Mouse (Mus musculus) T-helper 2 cell (primary cell): ENCODE measurements around the gene Limch1.

Experiments
- in situ Hi-C: fragments of 300-600 bp; cut with MboI, MseI; formaldehyde crosslinking; loops from one replicate; pipeline ENCODE4 v1.15.1; 2025; ENCODE audit warnings: high pct_unique_total_duplicates

The Limch1 gene

DNA sequence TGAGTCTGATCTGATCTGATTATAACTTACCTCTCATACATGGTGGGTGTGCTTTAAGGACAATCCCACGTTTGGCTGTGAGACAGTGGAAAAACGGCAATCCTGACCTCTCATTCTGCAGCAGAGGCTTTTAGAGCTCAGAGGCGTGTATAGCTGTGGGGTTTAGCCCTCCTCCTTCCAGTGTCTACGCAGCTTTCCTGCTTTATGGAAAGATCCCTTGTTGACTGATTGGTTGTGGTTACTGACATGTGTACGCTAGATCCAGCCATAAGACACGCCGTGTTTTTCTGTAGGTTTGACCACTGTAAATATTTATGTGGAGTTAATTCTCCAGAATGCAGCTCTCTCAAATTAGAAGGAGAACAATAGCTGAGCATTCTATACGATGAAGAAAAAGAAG lies 81.2 kb downstream of the Limch1 start:
- in situ Hi-C loops = no loop called here

DNA sequence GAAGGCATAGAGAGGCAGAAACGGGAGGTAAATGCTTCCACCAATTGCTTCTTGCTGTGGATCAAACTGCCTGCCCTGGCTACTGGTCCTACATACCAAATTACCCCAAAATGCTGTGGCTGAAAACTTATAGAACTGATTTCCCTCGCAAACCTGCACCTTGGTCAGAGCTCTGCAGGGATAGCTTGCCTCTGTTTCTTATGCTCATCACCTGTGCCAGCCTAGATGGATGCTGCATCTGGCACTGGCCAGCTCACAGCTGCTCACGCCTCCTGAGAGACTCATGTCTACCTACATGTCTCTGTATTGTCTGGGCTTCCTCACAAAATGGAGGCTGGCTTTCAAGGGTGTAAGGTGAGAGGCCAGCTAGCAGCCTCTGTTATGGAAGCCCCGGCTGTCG lies 83.9 kb downstream of the Limch1 start:
- in situ Hi-C loops = no loop called here

- in situ Hi-C loops = no loop called here
Measured at GRCm38 (mm10) chr5:66830206-66830605, 84.6 kb downstream of the Limch1 start.

GRCm38 (mm10) chr5:66834756-66835155 lies 89.1 kb downstream of the Limch1 start:
- in situ Hi-C loops = no loop called here

GRCm38 (mm10) chr5:66836892-66837291 lies 91.3 kb downstream of the Limch1 start:
- in situ Hi-C loops = no loop called here

DNA sequence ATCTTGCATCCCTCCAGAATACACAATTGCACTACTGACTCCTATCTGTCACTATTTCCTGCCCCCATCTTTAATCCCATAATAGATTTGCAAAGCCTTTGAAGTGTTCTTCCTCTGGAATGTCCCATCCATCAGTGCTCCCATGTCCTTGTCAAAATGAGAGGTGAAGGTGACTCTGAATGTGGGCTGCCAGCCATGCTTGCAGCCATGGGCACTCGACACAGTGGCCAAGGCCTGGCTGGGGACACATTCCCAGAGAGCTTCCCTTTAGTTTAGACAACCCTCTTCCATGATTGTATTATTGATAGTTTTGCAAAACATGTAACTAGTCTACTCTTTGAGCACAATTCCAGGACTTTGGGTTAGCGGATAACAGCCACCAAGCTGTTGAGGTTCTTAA lies 96.3 kb downstream of the Limch1 start:
- in situ Hi-C loops = no loop called here

DNA sequence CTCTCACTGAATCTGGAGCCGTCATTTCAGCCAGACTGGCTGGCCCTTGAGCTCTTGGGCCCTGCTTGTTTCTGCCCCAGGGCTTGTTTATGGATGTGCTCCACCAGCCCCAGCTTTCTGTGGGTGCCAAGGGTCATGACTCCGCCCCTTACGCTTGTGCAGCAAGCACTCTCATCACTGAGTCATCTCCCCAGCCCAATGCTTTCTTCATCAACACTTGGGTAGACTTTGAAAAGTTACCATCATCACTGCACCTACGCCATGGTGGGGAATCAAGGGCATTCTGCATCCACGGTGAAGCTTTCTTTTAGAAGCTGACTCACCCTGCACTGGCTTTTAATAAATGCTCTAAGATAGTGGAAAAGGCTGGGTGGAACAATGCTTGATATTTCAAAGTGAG lies 97.1 kb downstream of the Limch1 start:
- in situ Hi-C loops = no loop called here

DNA sequence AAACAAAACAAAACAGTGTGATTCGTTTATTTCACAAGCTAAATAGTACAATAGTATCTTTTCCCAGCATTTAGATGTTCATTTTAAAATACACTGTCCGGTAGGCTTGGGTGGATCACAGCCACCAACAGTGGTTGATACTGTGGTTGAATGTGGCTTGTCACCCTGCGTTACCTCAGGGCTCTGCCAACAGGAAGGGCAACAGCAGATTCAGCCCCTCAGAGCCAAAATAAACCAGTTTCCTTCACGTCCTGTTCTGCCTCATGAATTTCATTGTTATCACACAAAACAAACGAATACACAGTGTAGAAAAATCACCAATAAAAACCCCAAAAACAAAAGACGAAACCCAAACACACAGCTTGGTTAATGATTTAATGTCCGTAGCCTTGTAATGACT lies 102.5 kb downstream of the Limch1 start:
- in situ Hi-C loops = no loop called here

- in situ Hi-C loops = no loop called here
Measured at GRCm38 (mm10) chr5:66849148-66849547, 103.5 kb downstream of the Limch1 start.

- in situ Hi-C loops = no loop called here
Measured at GRCm38 (mm10) chr5:66850721-66851251, 105.2 kb downstream of the Limch1 start.

- in situ Hi-C loops = no loop called here
Measured at GRCm38 (mm10) chr5:66851708-66852107, 106.1 kb downstream of the Limch1 start.

DNA sequence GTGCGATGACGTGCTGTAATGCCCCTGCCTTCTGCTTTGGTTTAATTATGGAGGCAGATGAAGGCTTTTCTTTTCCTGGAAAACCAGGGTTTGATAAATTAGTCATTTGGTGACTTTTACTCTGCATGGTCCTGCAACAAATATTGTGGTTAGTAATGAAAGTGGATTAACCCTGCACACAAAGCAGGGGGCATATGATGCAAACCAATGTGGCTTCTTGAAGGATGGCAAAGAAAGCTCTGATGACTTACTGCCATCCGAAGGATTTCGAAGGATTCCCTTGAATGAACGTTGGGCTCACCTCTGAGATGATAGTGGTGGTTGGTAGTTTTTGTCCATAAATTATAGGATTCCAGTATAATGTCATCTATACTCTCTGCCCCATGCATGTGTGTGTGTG lies 108.6 kb downstream of the Limch1 start:
- in situ Hi-C loops = no loop called here

DNA sequence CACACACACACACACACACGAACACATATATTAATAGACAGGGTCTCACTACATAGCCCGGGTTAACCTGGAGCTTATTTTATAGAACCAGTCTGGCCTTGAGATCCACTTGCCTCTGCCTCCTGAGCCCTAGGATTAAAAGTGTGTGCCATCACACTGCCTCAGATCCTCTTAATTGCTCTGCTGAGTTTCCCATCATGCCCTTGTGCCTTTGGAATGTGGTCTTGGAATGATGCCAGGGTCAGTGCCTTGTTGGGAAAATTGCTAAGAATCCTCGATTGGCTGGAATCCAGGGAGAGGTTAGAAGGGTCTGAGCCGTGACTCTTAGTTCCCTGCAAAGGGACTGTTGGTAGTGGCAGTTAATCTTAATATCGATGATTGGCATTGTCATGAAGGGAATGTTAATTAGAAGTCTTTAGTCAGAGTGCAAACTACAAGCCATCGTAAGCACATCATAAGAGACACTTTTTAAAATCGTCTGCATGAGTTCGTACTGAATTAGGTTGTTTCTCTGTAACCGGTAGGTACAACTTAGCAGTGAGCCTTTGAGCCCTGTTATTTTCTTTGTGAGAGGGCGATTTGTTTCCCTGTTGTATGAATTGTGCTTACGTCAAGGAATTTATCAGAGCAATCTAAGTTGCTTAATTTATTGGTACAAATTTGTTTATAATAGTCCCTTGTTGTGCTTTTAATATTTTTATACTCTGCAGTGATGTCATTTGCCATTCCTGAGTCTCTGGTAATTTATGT lies 109.9 kb downstream of the Limch1 start:
- in situ Hi-C loops = no loop called here

DNA sequence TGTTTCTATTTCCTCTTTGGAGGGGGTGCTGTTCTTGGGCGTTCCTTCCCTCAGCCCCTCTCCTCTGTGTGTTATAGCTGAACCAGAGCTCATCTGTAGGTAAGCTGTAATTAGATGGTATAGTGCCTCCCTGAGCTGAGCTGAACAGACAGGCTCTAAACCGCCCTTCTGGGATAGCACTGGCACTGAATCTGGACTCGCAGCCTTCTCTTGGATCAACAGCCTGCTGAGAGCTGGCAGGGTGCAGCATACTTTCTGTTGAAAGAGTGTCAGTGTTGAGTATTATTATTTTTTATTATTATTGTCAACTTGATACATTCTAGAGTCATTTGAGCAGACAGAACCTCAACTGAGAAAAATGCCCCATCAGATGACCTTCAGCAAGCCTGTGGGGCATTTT lies 113.9 kb downstream of the Limch1 start:
- in situ Hi-C loops = no loop called here

DNA sequence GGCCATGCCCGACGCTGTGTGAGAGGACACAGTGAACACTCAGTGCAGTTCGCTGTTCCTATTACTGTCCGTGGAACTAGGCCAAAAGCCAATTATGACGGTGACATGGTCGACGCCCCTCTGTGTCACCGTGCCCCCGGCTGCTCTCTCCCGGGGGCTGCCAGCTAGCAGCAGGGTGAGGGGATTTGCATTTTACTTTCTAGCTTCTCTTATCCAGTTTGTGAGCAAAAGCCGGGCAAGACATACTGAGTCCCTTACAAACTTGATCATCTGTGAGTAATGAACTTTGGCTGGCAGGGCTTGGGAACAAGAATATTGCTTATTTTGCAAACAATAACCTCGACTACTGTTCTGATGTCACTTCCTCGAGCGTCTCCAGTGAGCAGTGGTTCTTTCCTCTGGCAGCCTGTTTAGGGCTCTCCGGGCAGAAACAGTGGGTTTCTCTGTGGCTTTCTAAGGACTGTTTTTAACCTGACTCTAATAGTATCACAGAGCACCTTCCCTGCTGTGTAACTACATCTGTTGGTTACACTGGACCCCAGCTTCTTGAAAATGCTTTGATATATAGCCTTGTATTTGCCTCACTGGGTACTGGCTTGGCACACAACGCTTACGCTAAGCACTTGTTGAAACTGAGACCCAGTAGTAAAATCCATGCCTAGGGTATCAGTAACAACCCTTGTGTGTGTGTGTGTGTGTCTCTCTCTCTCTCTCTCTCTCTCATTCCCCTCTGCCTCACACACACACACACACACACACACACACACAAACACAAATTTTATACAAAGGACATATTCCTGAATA lies 115.8 kb downstream of the Limch1 start:
- in situ Hi-C loops = no loop called here

GRCm38 (mm10) chr5:66862151-66862550 lies 116.5 kb downstream of the Limch1 start:
- in situ Hi-C loops = no loop called here

- in situ Hi-C loops = no loop called here
Measured at GRCm38 (mm10) chr5:66865229-66865628, 119.6 kb downstream of the Limch1 start.

GRCm38 (mm10) chr5:66866019-66866418 lies 120.4 kb downstream of the Limch1 start:
- in situ Hi-C loops = no loop called here

DNA sequence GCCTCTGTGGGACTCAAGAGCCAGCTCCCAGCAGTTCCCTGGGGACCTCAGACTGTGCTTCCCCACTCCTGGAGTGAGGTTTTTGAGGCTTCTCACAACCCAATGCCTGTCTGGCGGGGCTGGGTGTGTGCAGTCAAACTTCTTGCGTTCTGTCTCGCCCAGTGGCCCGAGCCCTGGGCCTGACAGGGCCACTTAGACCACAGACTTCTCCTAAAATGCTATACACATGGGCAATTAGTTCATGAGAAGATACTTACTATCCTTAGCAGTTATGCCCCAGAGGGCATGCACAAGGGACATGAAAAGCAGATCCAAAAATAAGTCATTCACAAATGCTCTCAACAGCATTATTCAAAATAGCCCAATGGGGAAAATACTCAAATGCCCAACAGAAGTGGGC lies 123.9 kb downstream of the Limch1 start:
- in situ Hi-C loops = no loop called here

- in situ Hi-C loops = no loop called here
Measured at GRCm38 (mm10) chr5:66871521-66872050, 126.0 kb downstream of the Limch1 start.

DNA sequence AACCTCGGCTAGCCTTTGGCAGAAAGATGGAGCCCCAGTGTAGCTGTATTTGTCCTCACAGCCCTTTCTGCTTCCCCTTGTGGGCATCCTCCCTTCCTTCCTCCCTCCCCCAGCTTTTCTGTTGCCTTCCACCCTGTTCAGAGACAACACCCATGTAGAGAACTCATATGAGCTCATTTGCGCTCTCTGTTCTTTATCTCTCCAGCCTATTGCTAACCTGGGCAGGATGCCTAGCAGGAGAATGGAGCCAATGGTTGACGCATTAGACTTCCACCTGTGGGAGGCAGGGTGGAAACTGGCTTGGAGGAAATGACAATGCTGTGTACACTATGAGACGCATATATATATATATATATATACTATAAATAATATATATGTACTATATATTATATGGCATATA lies 126.4 kb downstream of the Limch1 start:
- in situ Hi-C loops = no loop called here

- in situ Hi-C loops = no loop called here
Measured at GRCm38 (mm10) chr5:66872681-66873080, 127.1 kb downstream of the Limch1 start.
